Mouse (Mus musculus): Measurements from ENCODE around the gene Ecm1. TPM values are rescaled to one million over a fixed set of nuclear protein-coding genes. Genes with fewer than 3 reads are reported as not detected.

The Ecm1 gene
- polyA plus RNA-seq, 1 experiment: 62.3 TPM

- TF ChIP-seq POLR2A (IDR thresholded peaks at IDR 0.05; ENCODE audit: low read depth, low read length): no peak
- no peak for TF ChIP-seq CTCF (IDR thresholded peaks at IDR 0.05; ENCODE audit: extremely low read depth, insufficient read depth, insufficient read length, insufficient replicate concordance)
- peaks cover 5% of the 10 kb centered on the region; the same call in 1 of the 2 replicates for H3K36me3 ChIP-seq (ENCODE audit: control insufficient read depth, insufficient read depth, low read length)
- 92% methylated on average over 7 of the region's 7 CpGs for WGBS
- no peaks in the 10 kb centered on the region for H3K27me3 ChIP-seq (ENCODE audit: control insufficient read depth, insufficient read depth, low read length)
- no peak for DNase-seq (ENCODE audit: low read depth in 1 of 2, low spot score in 2 of 2)
- H3K4me1 ChIP-seq (ENCODE audit: control insufficient read depth, insufficient read depth, insufficient read length): no peaks in the 10 kb centered on the region
- no peak overlapping the region for H3K27ac ChIP-seq (ENCODE audit: insufficient read depth, low read length)
- H3K4me3 ChIP-seq (ENCODE audit: extremely low read depth, insufficient read depth, insufficient read length): no peak overlapping the region
Measured at GRCm38 (mm10) chr3:95730431-95730830, 8.9 kb downstream of the Ecm1 start.

GRCm38 (mm10) chr3:95728906-95729305 lies 10.5 kb downstream of the Ecm1 start:
- no peak for DNase-seq (ENCODE audit: low read depth in 1 of 2, low spot score in 2 of 2)
- TF ChIP-seq POLR2A (IDR thresholded peaks at IDR 0.05; ENCODE audit: low read depth, low read length): no peak
- TF ChIP-seq CTCF (IDR thresholded peaks at IDR 0.05; ENCODE audit: extremely low read depth, insufficient read depth, insufficient read length, insufficient replicate concordance): no peak
- no peak overlapping the region for H3K4me3 ChIP-seq (ENCODE audit: extremely low read depth, insufficient read depth, insufficient read length)
- H3K27me3 ChIP-seq (ENCODE audit: control insufficient read depth, insufficient read depth, low read length): no peaks in the 10 kb centered on the region
- H3K36me3 ChIP-seq (ENCODE audit: control insufficient read depth, insufficient read depth, low read length): peaks cover 1% of the 10 kb centered on the region; the same call in 1 of the 2 replicates
- H3K4me1 ChIP-seq (ENCODE audit: control insufficient read depth, insufficient read depth, insufficient read length): no peaks in the 10 kb centered on the region
- H3K27ac ChIP-seq (ENCODE audit: insufficient read depth, low read length): no peak overlapping the region; the same call in 1 of the 2 replicates
- WGBS: 91% methylated on average over 2 of the region's 2 CpGs

- H3K36me3 ChIP-seq (ENCODE audit: control insufficient read depth, insufficient read depth, low read length): no peaks in the 10 kb centered on the region
- H3K27me3 ChIP-seq (ENCODE audit: control insufficient read depth, insufficient read depth, low read length): no peaks in the 10 kb centered on the region
- H3K4me3 ChIP-seq (ENCODE audit: extremely low read depth, insufficient read depth, insufficient read length): no peak overlapping the region
- TF ChIP-seq POLR2A (IDR thresholded peaks at IDR 0.05; ENCODE audit: low read depth, low read length) (no peak), CTCF (IDR thresholded peaks at IDR 0.05; ENCODE audit: extremely low read depth, insufficient read depth, insufficient read length, insufficient replicate concordance) (no peak)
- WGBS: 78% methylated on average over 7 of the region's 7 CpGs
- no peak overlapping the region for H3K27ac ChIP-seq (ENCODE audit: insufficient read depth, low read length)
- no peak for DNase-seq (ENCODE audit: low read depth in 1 of 2, low spot score in 2 of 2)
- H3K4me1 ChIP-seq (ENCODE audit: control insufficient read depth, insufficient read depth, insufficient read length): no peaks in the 10 kb centered on the region
Measured at GRCm38 (mm10) chr3:95726696-95727358, 12.5 kb downstream of the Ecm1 start.

DNA sequence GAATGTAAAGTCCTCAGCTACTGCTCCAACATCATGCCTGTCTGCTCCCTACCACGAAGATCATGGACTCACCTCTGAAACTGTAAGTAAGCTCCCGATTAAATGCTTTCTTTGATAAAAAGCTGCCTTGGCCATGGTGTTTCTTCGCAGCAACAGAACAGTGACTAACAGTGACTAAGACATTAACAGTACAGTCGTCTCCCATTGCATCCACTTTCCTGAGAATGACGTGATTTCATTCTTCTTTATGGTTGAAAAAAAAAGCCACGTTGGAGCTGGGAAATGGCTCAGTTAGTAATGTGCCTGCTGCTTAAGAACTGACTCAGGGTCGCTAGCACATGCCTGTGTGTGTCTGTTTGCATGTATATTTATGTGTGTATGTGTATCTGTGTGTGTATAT lies 13.5 kb downstream of the Ecm1 start:
- DNase-seq (ENCODE audit: low read depth in 1 of 2, low spot score in 2 of 2): no peak
- Histone ChIP-seq H3K4me1 (ENCODE audit: control insufficient read depth, insufficient read depth, insufficient read length) (no peaks in the 10 kb centered on the region), H3K36me3 (ENCODE audit: control insufficient read depth, insufficient read depth, low read length) (no peaks in the 10 kb centered on the region), H3K27ac (ENCODE audit: insufficient read depth, low read length) (no peak overlapping the region), H3K4me3 (ENCODE audit: extremely low read depth, insufficient read depth, insufficient read length) (no peak overlapping the region), H3K27me3 (ENCODE audit: control insufficient read depth, insufficient read depth, low read length) (no peaks in the 10 kb centered on the region)
- TF ChIP-seq POLR2A (IDR thresholded peaks at IDR 0.05; ENCODE audit: low read depth, low read length): no peak
- no peak for TF ChIP-seq CTCF (IDR thresholded peaks at IDR 0.05; ENCODE audit: extremely low read depth, insufficient read depth, insufficient read length, insufficient replicate concordance)
- WGBS: 87% methylated on average over 7 of the region's 7 CpGs

DNA sequence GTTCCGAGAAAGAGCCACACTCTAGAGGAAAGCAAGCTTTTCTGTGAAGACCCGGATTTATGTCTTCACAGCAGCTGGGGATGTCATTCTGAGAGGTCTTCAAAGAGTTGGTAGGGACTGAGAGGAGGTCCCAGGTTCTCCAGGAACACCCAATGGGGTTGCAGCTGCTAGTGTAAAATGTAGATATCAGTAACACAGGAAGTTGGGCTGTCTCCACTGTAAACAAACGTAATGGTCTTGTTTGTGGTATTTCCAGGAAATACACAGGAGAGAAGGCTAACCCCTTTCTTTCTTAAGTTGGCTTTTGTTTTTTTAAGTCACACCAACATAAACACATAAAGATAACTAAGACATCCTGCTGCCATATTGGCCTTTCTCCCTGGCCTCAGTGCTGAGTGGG lies 17.0 kb downstream of the Ecm1 start:
- no peaks in the 10 kb centered on the region for H3K4me1 ChIP-seq (ENCODE audit: control insufficient read depth, insufficient read depth, insufficient read length)
- no peak for DNase-seq (ENCODE audit: low read depth in 1 of 2, low spot score in 2 of 2)
- WGBS: 69% methylated on average over 3 of the region's 3 CpGs
- no peaks in the 10 kb centered on the region for H3K36me3 ChIP-seq (ENCODE audit: control insufficient read depth, insufficient read depth, low read length)
- H3K27ac ChIP-seq (ENCODE audit: insufficient read depth, low read length): no peak overlapping the region
- no peaks in the 10 kb centered on the region for H3K27me3 ChIP-seq (ENCODE audit: control insufficient read depth, insufficient read depth, low read length)
- TF ChIP-seq POLR2A (IDR thresholded peaks at IDR 0.05; ENCODE audit: low read depth, low read length) (no peak), CTCF (IDR thresholded peaks at IDR 0.05; ENCODE audit: extremely low read depth, insufficient read depth, insufficient read length, insufficient replicate concordance) (no peak)
- H3K4me3 ChIP-seq (ENCODE audit: extremely low read depth, insufficient read depth, insufficient read length): no peak overlapping the region

DNA sequence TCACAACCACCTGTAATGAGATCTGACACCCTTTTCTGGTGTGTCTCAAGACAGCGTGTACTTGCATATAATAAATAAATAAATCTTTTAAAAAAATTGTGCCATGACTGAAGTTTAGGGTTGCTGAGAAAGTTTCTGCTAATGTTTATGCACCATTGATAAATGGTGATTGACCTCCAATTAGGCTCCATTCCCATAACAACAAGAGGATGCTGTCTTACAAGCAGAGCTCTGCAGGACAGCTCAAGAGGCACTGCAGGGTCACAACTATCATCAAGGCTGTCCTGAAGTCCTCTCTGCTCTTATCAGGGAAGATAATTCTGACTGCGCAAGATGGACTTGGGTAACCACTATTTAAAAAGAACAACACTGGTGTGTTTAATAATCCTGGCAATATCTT lies 21.2 kb downstream of the Ecm1 start:
- TF ChIP-seq CTCF (IDR thresholded peaks at IDR 0.05; ENCODE audit: extremely low read depth, insufficient read depth, insufficient read length, insufficient replicate concordance): no peak
- TF ChIP-seq POLR2A (IDR thresholded peaks at IDR 0.05; ENCODE audit: low read depth, low read length): no peak
- H3K27me3 ChIP-seq (ENCODE audit: control insufficient read depth, insufficient read depth, low read length): no peaks in the 10 kb centered on the region
- WGBS: 95% methylated on average over 2 of the region's 2 CpGs
- no peaks in the 10 kb centered on the region for H3K4me1 ChIP-seq (ENCODE audit: control insufficient read depth, insufficient read depth, insufficient read length)
- no peak overlapping the region for H3K27ac ChIP-seq (ENCODE audit: insufficient read depth, low read length)
- H3K4me3 ChIP-seq (ENCODE audit: extremely low read depth, insufficient read depth, insufficient read length): no peak overlapping the region
- H3K36me3 ChIP-seq (ENCODE audit: control insufficient read depth, insufficient read depth, low read length): no peaks in the 10 kb centered on the region
- no peak for DNase-seq (ENCODE audit: low read depth in 1 of 2, low spot score in 2 of 2)

- TF ChIP-seq CTCF (IDR thresholded peaks at IDR 0.05; ENCODE audit: extremely low read depth, insufficient read depth, insufficient read length, insufficient replicate concordance) (no peak), POLR2A (IDR thresholded peaks at IDR 0.05; ENCODE audit: low read depth, low read length) (no peak)
- no peak for DNase-seq (ENCODE audit: low read depth in 1 of 2, low spot score in 2 of 2)
- no peak overlapping the region for H3K4me3 ChIP-seq (ENCODE audit: extremely low read depth, insufficient read depth, insufficient read length)
- 41% methylated on average over 1 of the region's 1 CpGs for WGBS
- H3K27ac ChIP-seq (ENCODE audit: insufficient read depth, low read length): no peak overlapping the region
- H3K36me3 ChIP-seq (ENCODE audit: control insufficient read depth, insufficient read depth, low read length): no peaks in the 10 kb centered on the region
- H3K4me1 ChIP-seq (ENCODE audit: control insufficient read depth, insufficient read depth, insufficient read length): no peaks in the 10 kb centered on the region
- no peaks in the 10 kb centered on the region for H3K27me3 ChIP-seq (ENCODE audit: control insufficient read depth, insufficient read depth, low read length)
Measured at GRCm38 (mm10) chr3:95716075-95716474, 23.3 kb downstream of the Ecm1 start.

Data from spleen, adult 2 months (tissue).